Mouse (Mus musculus) heart, postnatal 0 days (tissue): ENCODE measurements around the gene Nlrx1.
A peak's percentile ranks its signal among the peaks of the same experiment; 100 is the strongest.

Source experiments
- CTCF ChIP-seq: IDR thresholded peaks from 2 replicates; pipeline ENCODE4 v1.5.1; 2016; ENCODE audit warnings: antibody characterized with exemption, control low read depth, low read depth
- EP300 ChIP-seq: IDR thresholded peaks from 2 replicates; pipeline ENCODE4 v1.6.1; 2016; ENCODE audit warnings: antibody characterized with exemption, low read depth

GRCm38 (mm10) chr9:44233802-44234478 lies 34.5 kb downstream of the Nlrx1 start, which contains the start of gene Cbl:
- TF ChIP-seq CTCF (peak; percentile 99), EP300 (peak; percentile 31)
